In the genomic region with DNA sequence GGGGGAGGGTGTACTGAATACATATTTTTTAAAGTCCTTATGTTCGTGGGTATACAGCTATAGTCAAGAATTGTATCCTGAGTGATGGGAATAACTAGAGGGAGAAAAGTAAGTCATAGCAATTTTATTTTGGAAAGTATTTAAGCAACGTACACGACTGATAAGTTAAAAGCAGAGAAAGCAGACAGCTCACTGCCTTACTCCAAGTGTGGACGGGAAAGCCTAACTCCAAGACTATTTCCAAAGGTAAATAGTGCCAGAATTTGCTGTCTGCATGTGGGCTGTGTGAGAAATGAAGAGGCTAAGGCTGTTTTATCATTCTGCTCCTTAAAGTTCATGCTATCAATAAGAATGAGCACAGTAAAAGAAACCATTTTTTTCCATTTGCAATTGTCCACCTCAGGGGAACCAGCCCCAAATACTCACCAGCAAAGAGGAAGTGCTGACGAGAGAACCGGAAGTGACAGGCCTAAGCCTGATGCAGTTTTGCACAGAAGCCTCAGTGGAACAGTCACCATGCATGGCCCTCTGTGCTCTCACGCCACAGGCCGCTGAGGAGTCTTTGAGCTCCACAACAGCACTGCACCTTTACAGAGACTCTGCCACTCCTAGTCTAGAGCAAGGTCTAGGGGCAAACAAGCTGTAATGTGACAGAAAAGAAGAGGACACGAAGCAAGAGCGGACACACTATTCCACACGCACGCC, we compare ENCODE assay signal across 8 mouse cellular contexts. TPM values are rescaled to one million over a fixed set of nuclear protein-coding genes. Genes with fewer than 3 reads are reported as not detected.
A peak's percentile ranks its signal among the peaks of the same experiment; 100 is the strongest.
DNase-seq lines count a peak whose midpoint lies in the region; ATAC-seq and TF ChIP-seq lines count a peak whose summit lies in the region.

No protein-coding gene starts in this region.

- H3K27me3 ChIP-seq in forebrain, embryonic 10.5 days (ENCODE audit: poor library complexity, severe bottlenecking) = no peaks in the 10 kb centered on the region
- H3K27me3 ChIP-seq in forebrain, embryonic 16.5 days (replicated peaks; ENCODE audit: control insufficient read depth, insufficient read depth, low read length) = no peaks in the 10 kb centered on the region
- H3K27me3 ChIP-seq in thymus, adult 2 months (ENCODE audit: control insufficient read depth, insufficient read depth, low read length) = no peaks in the 10 kb centered on the region
- H3K27me3 ChIP-seq in liver, embryonic 12.5 days (replicated peaks) = no peaks in the 10 kb centered on the region
- H3K27me3 ChIP-seq in stomach, embryonic 16.5 days (ENCODE audit: control insufficient read depth, insufficient read depth, low read length) = no peaks in the 10 kb centered on the region

- H3K9me3 ChIP-seq in forebrain, embryonic 10.5 days = no peaks in the 10 kb centered on the region
- no peaks in the 10 kb centered on the region for H3K9me3 ChIP-seq in forebrain, embryonic 16.5 days (ENCODE audit: control insufficient read depth, low read length)
- no peaks in the 10 kb centered on the region for H3K9me3 ChIP-seq in liver, embryonic 12.5 days (replicated peaks)
- H3K9me3 ChIP-seq in stomach, embryonic 16.5 days (replicated peaks; ENCODE audit: control insufficient read depth, low read length) = no peaks in the 10 kb centered on the region

- peak overlapping the region; percentile 64 for H3K27ac ChIP-seq in forebrain, embryonic 10.5 days
- H3K27ac ChIP-seq in forebrain, embryonic 16.5 days (ENCODE audit: low read length) = no peak overlapping the region
- H3K27ac ChIP-seq in thymus, adult 2 months (ENCODE audit: control insufficient read depth, insufficient read depth, low read length) = no peak overlapping the region
- peak overlapping the region; percentile 49 for H3K27ac ChIP-seq in liver, embryonic 12.5 days
- no peak overlapping the region for H3K27ac ChIP-seq in stomach, embryonic 16.5 days (ENCODE audit: low read length)

- no peak overlapping the region for H3K4me3 ChIP-seq in forebrain, embryonic 10.5 days
- no peak overlapping the region for H3K4me3 ChIP-seq in forebrain, embryonic 16.5 days (replicated peaks; ENCODE audit: low read length)
- H3K4me3 ChIP-seq in thymus, adult 2 months (ENCODE audit: control insufficient read depth, insufficient read depth, low read length) = no peak overlapping the region
- no peak overlapping the region for H3K4me3 ChIP-seq in liver, embryonic 12.5 days
- H3K4me3 ChIP-seq in stomach, embryonic 16.5 days (replicated peaks; ENCODE audit: low read length) = no peak overlapping the region

- DNase-seq in forebrain, embryonic 10.5 days (ENCODE audit: extremely low spot score, low spot score) = no peak
- DNase-seq in thymus, postnatal 14 days = peak; percentile 49
- DNase-seq in thymus, adult 2 months = no peak
- no peak for DNase-seq in adrenal gland, postnatal 10 days
- DNase-seq in gastrocnemius, postnatal 25 days = no peak

- TF ChIP-seq CTCF in thymus, adult 2 months (IDR thresholded peaks at IDR 0.05; ENCODE audit: borderline replicate concordance, control insufficient read depth, extremely low read depth, insufficient read depth, low read length, poor library complexity) = no peak

- ATAC-seq in forebrain, embryonic 16.5 days = no peak
- ATAC-seq in liver, embryonic 12.5 days = no peak
- no peak; the same call in 1 of the 2 replicates for ATAC-seq in stomach, embryonic 16.5 days (ENCODE audit: insufficient read depth, low FRiP score)

- H3K36me3 ChIP-seq in forebrain, embryonic 10.5 days (replicated peaks) = peaks cover 5% of the 10 kb centered on the region
- no peaks in the 10 kb centered on the region for H3K36me3 ChIP-seq in forebrain, embryonic 16.5 days (ENCODE audit: control insufficient read depth, insufficient read depth)
- no peaks in the 10 kb centered on the region for H3K36me3 ChIP-seq in thymus, adult 2 months (ENCODE audit: control insufficient read depth, insufficient read depth, low read length)
- no peaks in the 10 kb centered on the region for H3K36me3 ChIP-seq in liver, embryonic 12.5 days
- no peaks in the 10 kb centered on the region for H3K36me3 ChIP-seq in stomach, embryonic 16.5 days (ENCODE audit: control insufficient read depth, insufficient read depth, low read length)

- no peak overlapping the region for H3K9ac ChIP-seq in forebrain, embryonic 16.5 days (replicated peaks; ENCODE audit: low read depth, low read length)
- H3K9ac ChIP-seq in liver, embryonic 12.5 days = no peak overlapping the region
- 0 out of 2 replicates have a peak overlapping the region, but pooled peaks have one; percentile 9 for H3K9ac ChIP-seq in stomach, embryonic 16.5 days (ENCODE audit: low read length)

- no peak overlapping the region for H3K4me2 ChIP-seq in forebrain, embryonic 16.5 days (ENCODE audit: low read length)
- peak overlapping the region; percentile 13; the same call in 1 of the 2 replicates for H3K4me2 ChIP-seq in liver, embryonic 12.5 days
- H3K4me2 ChIP-seq in stomach, embryonic 16.5 days (ENCODE audit: low read depth, low read length) = no peak overlapping the region

- no peak for TF ChIP-seq POLR2A in thymus, adult 2 months (IDR thresholded peaks at IDR 0.05; ENCODE audit: control insufficient read depth, extremely low read depth, insufficient read depth, low read length, poor library complexity)

- H3K4me1 ChIP-seq in forebrain, embryonic 10.5 days = peaks cover 35% of the 10 kb centered on the region
- H3K4me1 ChIP-seq in forebrain, embryonic 16.5 days (replicated peaks; ENCODE audit: control insufficient read depth, insufficient read depth, low read length) = peaks cover 13% of the 10 kb centered on the region
- H3K4me1 ChIP-seq in thymus, adult 2 months (replicated peaks; ENCODE audit: control insufficient read depth, insufficient read depth, low read length) = peaks cover 20% of the 10 kb centered on the region
- peaks cover 52% of the 10 kb centered on the region for H3K4me1 ChIP-seq in liver, embryonic 12.5 days
- H3K4me1 ChIP-seq in stomach, embryonic 16.5 days (ENCODE audit: control insufficient read depth, insufficient read depth, low read length) = peaks cover 6% of the 10 kb centered on the region

- 76% methylated on average over 12 of the region's 12 CpGs for WGBS in forebrain, embryonic 10.5 days
- WGBS in forebrain, embryonic 16.5 days = 79% methylated on average over 12 of the region's 12 CpGs
- WGBS in thymus, adult 2 months = 72% methylated on average over 12 of the region's 12 CpGs
- WGBS in liver, embryonic 12.5 days (ENCODE audit: insufficient replicate concordance) = 51% methylated on average over 12 of the region's 12 CpGs
- 63% methylated on average over 12 of the region's 12 CpGs for WGBS in stomach, embryonic 16.5 days

RNA-seq across cellular contexts. Expression of a gene that starts 18.0 kb away (rescaled TPM):
- 84.4 and 86.5 TPM in 2 replicates for polyA plus RNA-seq in forebrain, embryonic 10.5 days (2016; fragmentation: Nextera tagmentation; extraction: Ambion mirVana)
- polyA plus RNA-seq in forebrain, embryonic 16.5 days (2015; fragmentation: Nextera tagmentation; extraction: Ambion mirVana) = 132 and 135 TPM in 2 replicates
- 25.2 and 28.9 TPM in 2 replicates for polyA plus RNA-seq in thymus, adult 2 months (2012; rRNA removed)
- polyA plus RNA-seq in liver, embryonic 12.5 days (2016; fragmentation: Nextera tagmentation; extraction: Ambion mirVana) = 25.6 and 26.8 TPM in 2 replicates
- polyA plus RNA-seq in stomach, embryonic 16.5 days (2015; fragmentation: Nextera tagmentation; extraction: Ambion mirVana) = 54.5 and 57.1 TPM in 2 replicates
- 10 to 100 TPM; 24.8 to 25.5 TPM for total RNA-seq in adrenal gland, postnatal 10 days (2021)
- total RNA-seq in gastrocnemius, postnatal 25 days (2021) = 1 to 10 TPM; 1.6 to 1.9 TPM

Comparison
In these comparisons a context has a peak if more than half of its experiments do, and no peak if none do; other contexts are left out.
1. H3K27ac ChIP-seq: peak in forebrain, embryonic 10.5 days (single experiment) and liver, embryonic 12.5 days (single experiment); none in forebrain, embryonic 16.5 days (single experiment), thymus, adult 2 months (single experiment) and stomach, embryonic 16.5 days (single experiment).